Mouse (Mus musculus) brain, embryonic 14.5 days (tissue): Measurements from ENCODE around the gene Sec22c.

Experiments
- CTCF ChIP-seq: fragments of 200-500 bp; IDR thresholded peaks from 2 replicates; pipeline ENCODE4 v1.5.1; 2012; ENCODE audit warnings: inconsistent platforms, mild to moderate bottlenecking, moderate library complexity, borderline replicate concordance; ENCODE audit not compliant: insufficient read depth, insufficient read length; ENCODE audit errors: extremely low read depth
- POLR2A ChIP-seq: fragments of 200-500 bp; IDR thresholded peaks from 2 replicates; pipeline ENCODE4 v1.6.1; 2012; ENCODE audit warnings: mild to moderate bottlenecking, inconsistent platforms, borderline replicate concordance; ENCODE audit not compliant: poor library complexity, insufficient read depth, insufficient read length, severe bottlenecking; ENCODE audit errors: extremely low read depth

DNA sequence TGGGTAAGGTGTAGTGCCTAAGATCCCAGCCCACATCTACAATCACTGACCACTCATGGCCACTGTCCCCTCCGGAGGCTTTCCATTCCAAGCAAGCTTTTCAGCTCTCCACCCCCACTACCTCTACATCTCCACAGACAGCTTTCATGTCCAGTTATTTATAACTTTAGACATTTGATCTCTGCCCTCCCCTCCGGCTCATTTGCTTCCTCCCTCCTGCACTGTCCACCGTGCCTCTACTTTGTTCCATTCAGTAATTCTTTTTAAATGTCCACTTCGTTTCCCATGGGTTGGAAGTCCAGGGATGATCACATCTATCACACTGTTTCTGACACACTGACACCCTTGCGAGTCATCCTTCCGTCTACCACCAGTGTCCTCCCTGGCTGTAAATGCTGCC is 2.5 kb upstream of the Sec22c start:
- no peak for TF ChIP-seq CTCF
- no peak for TF ChIP-seq POLR2A
